Mouse (Mus musculus) fat pad, adult 2 months (tissue): ENCODE measurements around the gene Nrtn.

Experiments used
- DNase-seq: peaks from one replicate; pipeline ENCODE4 v3.0.0-alpha.2; 2011; ENCODE audit warnings: low read depth, low spot score; ENCODE audit errors: extremely low read depth

Gene Nrtn

DNA sequence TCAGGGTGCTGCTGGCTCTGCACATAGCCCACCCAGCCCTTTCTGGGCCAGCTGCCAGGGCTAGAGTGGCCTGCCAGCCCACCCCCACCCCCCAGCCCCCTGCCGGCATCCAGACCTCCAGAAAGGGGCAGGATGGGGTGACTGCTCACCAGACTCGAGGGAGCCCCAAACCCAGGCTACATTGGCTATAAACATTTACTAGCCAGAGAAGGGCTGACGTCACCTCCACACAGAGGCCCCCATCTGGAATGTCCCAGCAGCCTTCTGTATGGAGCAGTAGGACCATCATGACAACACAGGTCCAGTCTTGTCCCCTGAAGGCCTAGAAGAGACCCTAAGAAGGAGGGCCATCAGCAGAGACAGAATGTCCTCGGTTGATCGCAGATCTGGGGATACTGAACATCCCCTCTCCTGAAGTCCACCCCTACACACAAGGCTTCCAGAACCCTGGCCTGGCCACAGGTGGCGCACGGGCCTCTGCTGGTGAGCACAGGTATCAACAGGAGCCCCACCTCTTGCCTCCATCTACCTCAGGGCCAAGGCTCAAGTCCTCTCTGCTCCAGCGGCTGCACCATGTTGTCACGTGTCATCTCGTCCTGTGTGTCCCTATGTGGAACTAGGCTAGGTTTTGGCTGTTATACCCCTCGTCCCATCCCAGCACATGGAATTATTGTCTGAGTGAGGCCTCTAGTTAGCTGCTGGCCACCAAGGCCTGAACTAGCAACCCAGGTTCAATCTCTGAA lies 33.7 kb downstream of the Nrtn start:
- no peak for DNase-seq

GRCm38 (mm10) chr17:56722441-56722840 lies 34.9 kb downstream of the Nrtn start:
- DNase-seq = no peak

DNA sequence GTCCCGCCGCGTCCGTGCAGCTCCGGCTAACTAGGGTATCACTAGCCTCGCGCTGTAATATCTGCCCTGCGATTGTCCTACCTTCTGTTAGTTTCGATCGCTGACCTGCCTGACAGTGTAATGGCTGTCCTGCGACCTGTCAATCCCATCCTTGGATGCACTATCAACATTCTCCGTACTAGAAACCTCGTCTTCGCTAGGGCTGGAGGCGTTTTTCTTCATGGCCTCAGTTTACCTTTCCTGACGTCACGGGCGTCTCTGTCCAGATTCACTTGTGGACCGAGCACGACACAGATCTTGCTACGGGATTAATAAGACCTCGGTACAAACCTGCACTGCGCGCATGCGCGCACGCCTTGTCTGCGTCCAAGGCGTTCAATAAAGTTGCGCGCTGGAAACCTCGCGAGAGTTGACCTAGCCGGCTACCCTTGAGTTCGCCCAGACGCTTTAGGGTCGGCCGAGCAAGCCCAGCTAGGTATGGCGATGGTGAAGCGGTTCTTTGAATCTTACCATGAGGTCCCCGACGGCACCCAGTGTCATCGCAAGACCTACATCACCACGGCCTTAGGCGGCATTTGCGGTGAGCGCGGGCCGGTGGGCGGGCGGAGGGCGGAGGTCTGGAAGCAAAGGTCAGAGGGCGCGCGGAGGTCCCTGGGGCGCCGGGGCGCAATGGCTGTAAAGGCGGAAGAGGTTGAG lies 39.8 kb downstream of the Nrtn start, which contains the start of the genes Ndufa11 and Vmac:
Ndufa11 (plus strand) TSS at position 405 of the 696 bp plus-strand sequence.
Vmac (minus strand) TSS at position 660 of the 696 bp plus-strand sequence.
- peak; percentile 63 for DNase-seq

DNA sequence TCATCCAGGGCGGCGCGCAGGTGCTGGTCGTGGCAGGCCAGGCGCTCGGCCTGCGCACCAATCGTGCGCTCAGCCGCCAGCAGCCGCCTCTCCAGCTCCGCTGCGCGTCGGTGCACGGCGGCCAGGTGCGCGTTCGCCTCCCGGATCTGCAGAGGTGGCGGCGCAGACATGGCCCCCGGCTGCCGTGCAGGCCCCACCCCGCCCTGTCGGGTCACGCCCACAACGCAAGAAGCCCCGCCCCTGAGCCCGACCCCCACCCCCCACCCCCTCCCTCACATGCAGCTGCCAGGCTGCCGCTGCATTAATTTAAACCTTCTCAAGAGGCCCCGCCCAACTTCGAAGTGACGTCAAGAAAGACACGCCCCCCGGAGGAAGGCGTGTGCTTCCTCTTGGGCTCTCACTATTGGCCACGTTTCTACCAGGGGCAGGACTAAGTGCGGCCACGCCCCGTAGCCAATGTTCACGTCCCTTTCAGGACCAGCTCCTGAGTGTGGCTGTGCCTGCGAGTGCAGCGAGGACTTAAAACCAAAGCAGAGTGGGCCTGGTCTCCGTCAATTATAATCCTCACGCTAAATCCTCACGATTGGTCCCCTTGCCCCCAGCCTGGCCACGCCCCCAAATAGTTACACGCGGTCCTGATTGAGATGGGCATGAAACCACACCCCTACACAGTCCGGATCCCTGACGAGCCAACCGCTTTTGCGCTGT lies 40.5 kb downstream of the Nrtn start:
- peak; percentile 81 for DNase-seq

- no peak for DNase-seq
These were observed 41.2 kb downstream of the Nrtn start for GRCm38 (mm10) chr17:56715914-56716654.

DNA sequence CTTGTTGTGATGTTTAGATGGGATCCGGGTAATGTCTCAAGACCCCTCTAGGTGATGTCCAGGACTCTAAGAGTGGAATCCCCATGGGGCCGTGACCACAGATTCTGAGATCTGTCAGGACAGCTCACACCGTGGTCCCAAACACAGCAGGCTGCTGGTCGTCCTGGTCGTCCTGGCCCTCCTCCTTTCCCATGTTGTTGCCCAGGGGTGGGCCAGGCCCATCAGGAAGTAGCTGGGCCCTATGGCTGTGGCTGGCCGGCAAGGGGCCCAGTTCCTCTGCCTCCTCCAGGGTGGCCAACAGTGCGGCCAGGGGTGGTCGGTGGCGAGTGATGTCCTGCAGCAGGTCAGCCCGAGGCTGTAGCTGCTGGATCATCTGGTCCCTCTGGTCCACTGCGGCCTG lies 42.0 kb downstream of the Nrtn start:
- DNase-seq = no peak

DNA sequence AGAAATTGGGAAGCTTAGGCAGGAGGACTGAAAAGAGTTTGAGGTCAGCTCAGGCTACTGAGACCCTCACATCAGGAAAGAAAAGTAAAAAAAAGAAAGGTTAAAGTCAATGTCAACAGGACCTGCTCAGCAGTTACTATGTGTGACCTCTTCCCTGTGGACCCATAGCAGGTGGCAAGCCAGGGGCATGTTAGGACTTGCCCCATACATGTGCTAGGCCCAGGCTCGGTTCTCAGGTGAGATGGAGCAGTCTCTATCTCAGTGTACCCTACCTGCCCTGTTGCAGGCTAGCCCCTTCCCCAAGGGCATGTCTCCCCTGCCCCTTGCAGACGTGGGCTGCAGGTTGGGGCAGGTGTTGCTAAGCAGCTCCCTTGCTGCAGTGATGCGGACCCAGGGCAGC lies 47.6 kb downstream of the Nrtn start:
- no peak for DNase-seq

DNA sequence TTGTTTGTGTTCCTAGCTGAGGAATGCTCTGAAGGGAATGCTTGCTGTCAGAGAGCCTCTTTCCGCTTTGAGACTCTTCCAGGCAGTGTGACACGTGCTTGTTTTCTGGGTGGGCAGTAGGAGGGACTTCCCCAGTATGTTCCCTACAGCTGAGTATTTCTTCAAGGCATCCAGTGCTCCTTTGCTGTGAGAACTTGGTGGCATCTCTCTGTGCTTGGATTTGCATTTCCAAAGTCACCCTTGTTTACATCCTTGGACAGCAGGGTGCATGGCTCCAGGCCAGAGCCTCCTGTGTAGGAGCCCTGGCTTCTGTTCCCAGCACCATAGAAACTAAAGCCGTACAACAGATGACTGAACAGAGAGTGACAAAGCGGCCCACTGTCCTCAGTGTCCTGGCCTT lies 48.6 kb downstream of the Nrtn start:
- no peak for DNase-seq

GRCm38 (mm10) chr17:56706515-56706914 lies 50.8 kb downstream of the Nrtn start:
- DNase-seq = no peak

DNA sequence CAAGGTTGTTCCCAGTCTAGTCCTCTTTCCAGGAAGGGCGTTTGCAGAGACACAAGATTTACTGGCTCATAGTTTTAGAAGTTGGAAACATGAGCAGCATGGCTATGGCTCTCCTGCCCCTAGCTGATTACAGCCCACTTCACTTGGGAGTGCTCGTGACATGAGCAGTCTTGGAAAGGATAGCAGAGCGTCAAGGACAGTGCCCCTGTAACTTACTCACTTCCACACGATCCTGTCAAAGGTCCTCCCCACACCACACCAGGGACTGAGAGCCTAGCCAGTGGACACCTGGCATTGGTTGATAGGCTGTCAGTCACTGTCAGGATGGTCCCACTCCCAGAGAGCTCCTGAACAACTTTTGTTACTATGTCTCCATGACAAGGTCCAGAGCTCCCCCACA lies 54.3 kb downstream of the Nrtn start:
- DNase-seq = no peak
